Mouse (Mus musculus) MEL-GATA-1-ER (cell line): ENCODE data around the gene Scamp5.

Experiments
- DNase-seq: peaks from one replicate; pipeline ENCODE4 v3.0.0-alpha.2; 2012; ENCODE audit warnings: low read depth; ENCODE audit errors: extremely low read depth

Scamp5 gene

GRCm38 (mm10) chr9:57467896-57468549 lies at the start of gene Scamp5:
Gene Scamp5 (minus strand): TSS chr9:57468060.
- DNase-seq: peak; percentile 71

- DNase-seq: peak; percentile 60
Measured at GRCm38 (mm10) chr9:57517113-57517512, 49.3 kb upstream of the Scamp5 start.

- DNase-seq: no peak
Measured at GRCm38 (mm10) chr9:57510577-57510976, 42.7 kb upstream of the Scamp5 start.

- DNase-seq: peak; percentile 89
Measured at GRCm38 (mm10) chr9:57505700-57506099, 37.8 kb upstream of the Scamp5 start.

DNA sequence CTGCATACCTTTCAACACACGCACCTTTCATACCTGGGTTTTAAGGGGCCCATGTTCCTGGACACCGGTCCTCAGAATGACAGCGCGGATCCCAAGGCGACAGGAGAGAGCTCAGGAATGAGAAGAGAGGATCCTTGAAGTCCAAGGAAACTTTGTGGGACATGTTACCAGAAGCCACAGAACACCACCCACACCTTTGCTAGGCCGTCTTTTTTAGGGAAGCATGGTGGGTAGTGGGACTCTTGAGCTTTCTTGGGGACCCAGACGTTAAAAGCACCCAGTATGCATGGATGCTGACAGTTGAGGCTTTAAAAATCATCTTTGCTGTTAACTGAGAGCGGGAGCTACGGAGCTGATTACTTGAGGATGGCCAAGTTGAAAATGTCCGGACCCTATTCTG lies 37.0 kb upstream of the Scamp5 start:
- DNase-seq: no peak

GRCm38 (mm10) chr9:57504381-57504700 lies 36.5 kb upstream of the Scamp5 start:
- DNase-seq: no peak

DNA sequence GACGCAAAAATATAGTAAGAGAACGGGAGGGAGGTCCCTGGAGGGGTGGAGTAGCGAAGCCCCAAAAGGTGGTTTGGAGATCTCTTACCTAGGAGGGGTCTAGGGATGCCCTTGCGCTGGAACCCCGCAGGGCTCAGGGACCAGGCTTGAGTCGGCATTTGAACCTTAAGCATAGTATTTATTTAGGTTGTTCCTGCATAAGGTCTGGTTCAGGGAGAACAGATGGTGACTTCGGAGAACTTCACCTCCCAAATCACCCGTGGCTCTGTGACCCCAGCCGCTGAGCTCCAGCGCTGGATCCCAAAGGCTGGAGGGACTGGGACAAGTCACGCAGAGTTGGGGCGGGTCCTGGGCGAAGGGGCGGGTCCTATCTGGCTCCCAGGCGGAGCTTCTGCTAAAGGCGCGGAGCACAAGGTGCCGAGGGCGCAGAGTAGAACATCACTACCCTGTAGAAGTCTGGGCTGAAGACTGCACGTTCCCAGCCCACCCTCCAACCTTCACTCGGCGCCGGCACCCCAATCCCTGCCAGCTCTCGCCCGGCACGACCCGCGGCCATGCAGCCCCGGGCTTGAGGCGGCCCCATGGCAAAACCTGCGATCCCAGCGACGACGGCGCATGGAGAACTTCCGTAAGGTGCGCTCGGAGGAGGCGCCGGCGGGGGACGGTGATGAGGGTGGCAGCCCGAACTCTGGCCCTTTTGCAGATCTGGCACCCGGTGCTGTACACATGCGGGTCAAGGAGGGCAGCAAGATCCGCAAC lies 35.9 kb upstream of the Scamp5 start, which contains the start of gene Rpp25:
Rpp25 (plus strand) TSS at position 405 of the 759 bp plus-strand sequence.
- no peak for DNase-seq

DNA sequence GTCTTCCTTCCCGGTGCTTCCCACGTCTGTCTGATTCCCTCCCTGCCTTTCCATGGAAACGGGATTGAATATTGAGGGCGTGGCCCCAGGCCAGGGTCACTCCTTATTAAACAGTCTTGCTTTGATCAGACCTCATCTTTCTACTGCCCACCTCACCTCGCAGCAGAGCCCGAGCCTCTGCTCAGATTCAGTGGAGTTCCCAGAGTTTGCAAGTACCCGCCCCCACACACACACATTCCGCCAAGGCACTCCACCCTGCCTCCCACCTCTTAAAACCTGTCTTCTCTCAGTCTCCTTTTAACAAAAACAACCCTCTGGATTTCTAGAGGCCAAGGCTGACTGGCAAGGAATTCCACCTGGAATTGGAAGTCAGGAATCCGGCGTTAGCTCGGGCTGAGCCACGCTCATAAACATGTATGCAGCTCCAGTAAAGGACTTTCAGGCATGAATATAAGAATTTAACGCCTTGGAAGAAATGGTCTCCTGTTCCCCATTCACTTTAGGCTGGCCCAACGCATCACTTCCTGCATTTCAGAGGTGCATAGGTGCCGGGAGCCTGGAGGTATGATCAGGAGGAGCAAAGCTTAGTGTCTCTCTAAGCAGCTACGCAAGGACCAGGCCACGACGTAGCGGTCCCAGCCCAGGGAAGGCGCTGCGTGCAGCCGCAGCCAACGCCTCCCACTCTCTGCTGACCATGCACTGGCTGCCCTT lies 35.2 kb upstream of the Scamp5 start:
- DNase-seq: no peak

DNA sequence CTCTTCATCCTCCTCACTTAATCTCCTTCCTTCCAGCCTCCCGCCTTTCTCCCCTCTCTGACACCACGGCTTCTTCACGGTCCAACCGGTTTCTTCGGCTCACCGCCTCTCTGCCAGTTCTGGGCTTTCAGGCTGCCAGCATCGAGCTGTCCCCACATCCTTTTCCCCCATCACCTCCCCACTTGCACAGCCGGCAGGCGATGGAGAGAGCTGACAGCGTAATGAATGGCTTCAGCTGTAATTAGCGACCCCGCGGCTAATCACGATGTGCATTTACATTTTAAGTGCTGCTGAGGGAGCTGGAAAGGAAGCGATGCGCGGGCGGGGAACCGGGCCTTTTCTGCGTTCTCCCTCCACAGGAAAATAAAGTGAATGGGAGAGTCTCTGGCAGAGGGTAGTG lies 34.0 kb upstream of the Scamp5 start:
- DNase-seq: no peak

DNA sequence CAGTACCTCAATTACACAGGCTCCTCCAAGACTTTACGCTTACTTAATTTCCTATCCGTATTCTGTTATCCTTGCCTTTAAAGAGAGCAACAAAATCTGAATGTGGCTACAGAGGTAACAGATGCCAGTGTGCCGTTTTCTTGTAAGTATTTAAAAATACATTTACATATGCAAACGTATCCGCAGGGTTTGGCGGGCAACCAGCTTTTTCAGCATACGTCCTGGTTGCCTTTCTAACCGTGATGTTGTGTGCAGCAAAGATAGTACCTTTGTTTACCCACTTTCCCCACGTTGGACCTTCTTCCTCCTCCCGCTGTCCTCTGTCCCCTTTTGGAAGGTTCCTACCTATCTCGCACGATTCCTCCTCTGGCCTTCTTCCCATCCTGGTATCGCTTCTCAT lies 33.6 kb upstream of the Scamp5 start:
- no peak for DNase-seq

DNA sequence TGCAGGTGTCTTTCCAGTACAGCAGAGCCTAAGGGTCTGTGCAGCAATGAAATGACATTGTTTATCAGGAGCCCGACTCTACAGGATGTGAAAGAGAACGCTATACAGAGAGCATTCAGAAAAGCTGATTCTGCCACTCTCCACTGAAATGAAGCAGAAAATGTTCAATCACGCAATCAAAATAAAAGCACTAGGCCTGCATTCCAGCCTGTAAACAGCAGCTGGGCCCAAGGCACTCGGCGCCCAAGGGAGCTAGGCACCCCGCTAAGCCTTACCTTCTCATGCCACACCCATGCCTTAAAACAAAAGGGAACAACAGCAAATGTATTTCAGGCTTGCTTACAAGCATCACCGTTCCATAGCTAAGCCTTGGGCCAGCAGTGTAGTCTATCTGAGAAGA lies 30.7 kb upstream of the Scamp5 start:
- no peak for DNase-seq

- DNase-seq: no peak
Measured at GRCm38 (mm10) chr9:57497236-57497635, 29.4 kb upstream of the Scamp5 start.

DNA sequence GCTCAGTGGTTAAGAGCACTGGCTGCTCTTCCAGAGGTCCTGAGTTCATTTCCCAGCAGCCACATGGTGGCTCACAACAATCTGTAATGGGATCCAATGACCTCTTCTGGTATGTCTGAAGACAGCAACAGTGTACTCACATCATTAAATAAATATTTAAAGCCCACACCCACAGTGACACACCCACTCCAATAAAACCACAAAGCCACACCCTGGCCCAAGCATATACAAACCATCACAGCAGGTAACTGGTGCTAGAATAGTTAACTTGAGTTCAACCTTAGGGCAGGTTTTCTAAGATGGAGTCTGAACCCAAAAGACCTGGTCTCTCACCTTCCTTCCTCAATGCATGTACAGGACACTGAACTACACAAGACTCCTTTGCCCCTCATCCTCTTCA lies 27.1 kb upstream of the Scamp5 start:
- no peak for DNase-seq

DNA sequence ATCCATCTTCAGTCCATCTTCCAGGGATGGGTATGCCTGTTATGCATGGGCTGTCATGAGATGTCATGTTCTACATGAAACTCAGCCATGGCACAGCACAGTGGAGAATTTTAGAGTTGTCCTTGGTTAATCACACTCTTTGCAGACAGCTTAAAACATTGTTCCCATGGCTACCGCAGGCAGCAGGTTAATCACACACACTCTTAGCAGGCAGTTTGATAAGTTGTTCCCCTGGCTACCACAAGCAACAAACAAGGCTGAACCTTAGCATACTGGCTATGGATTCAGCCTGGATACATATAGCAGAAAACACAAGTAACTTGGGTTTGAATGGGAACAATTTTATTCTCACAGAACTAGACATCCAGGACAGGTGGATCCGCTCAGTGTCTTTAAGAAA lies 25.7 kb upstream of the Scamp5 start:
- DNase-seq: no peak

DNA sequence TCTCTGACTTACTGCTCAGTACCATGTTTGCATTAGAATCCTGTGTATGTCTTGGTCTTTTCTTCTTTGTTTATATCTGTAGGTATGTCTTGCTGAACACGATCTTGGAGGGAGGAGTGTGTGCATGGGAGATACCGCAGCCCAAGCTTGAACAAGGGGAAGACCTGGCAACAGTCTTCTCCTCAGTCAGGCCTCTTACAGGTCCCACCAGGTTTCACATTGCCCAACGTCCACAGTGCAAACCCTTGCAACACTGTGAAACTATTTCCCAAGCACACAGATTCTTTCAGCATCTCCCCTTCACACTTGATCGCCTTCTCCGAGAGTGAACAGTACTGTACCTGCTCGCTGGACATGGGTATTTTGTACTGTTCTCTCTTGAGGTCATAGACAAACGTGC lies 19.9 kb upstream of the Scamp5 start:
- no peak for DNase-seq

- DNase-seq: peak; percentile 65
Measured at GRCm38 (mm10) chr9:57485774-57486173, 17.9 kb upstream of the Scamp5 start.

DNA sequence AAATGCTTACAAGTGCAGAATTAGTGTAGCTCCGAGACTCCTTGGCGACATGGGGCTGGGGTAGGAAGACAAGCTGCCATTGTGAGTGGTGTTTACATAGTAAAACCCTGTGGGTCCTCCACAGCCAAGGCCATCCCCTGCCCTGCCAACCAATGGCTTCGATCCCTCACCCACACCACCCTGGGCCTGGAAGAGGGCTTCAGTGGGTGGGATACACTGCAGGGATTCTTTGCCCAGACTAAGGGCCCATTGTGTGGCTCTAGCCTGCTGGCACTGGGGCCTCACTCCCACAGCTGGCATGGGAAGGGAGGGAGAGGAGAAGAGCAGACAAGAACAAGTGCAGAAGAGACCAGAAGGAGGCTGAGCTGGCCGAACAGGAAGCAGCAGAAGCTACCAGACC lies 1.1 kb upstream of the Scamp5 start:
- no peak for DNase-seq

- no peak for DNase-seq
Measured at GRCm38 (mm10) chr9:57467271-57467771, 539 bp downstream of the Scamp5 start.

GRCm38 (mm10) chr9:57466101-57466500 lies 1.8 kb downstream of the Scamp5 start:
- no peak for DNase-seq

GRCm38 (mm10) chr9:57462866-57463265 lies 5.0 kb downstream of the Scamp5 start:
- no peak for DNase-seq

DNA sequence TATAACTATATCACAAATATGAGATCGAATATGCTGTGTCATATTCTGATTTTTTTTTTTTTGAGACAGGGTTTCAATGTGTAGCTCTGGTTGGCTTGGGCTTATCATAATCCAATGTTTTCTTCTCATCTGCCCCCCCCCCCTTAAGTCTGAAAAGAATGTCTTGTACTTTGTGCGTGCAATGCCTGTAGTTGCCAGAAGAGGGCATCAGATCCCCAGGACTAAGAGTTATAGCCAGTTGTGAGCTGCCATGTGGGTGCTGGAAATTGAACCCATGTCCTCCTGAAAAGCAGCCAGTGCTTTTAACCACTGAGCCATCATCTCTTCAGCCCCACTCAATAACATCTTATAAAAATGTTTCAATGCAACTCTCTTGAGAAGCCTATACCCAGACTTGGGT lies 8.2 kb downstream of the Scamp5 start:
- peak; percentile 10 for DNase-seq

GRCm38 (mm10) chr9:57453516-57453915 lies 14.3 kb downstream of the Scamp5 start:
- no peak for DNase-seq
